Mouse (Mus musculus) activated CD4-positive, CD25-positive, alpha-beta regulatory T cell, adult 4 months (primary cell): ENCODE results near the gene Senp8. TPM values are rescaled to one million over a fixed set of nuclear protein-coding genes. Genes with fewer than 3 reads are reported as not detected.

Experiments used
- ATAC-seq: one replicate; pipeline ENCODE4 v1.8.0; 2017
- polyA plus RNA-seq, 2 experiments: library from polyadenylated mRNA; unstranded; fragments of 100-300 nt; shearing (Covaris generic); gene quantifications; one replicate each; pipeline ENCODE4 v1.2.1; 2017

Gene Senp8
- polyA plus RNA-seq, 2 experiments from 2014 or later: 5.0 to 5.4 TPM

- ATAC-seq: no peak
These were observed 34.1 kb downstream of the Senp8 start for GRCm38 (mm10) chr9:59716275-59716898.

- no peak for ATAC-seq
These were observed 41.3 kb downstream of the Senp8 start for GRCm38 (mm10) chr9:59709225-59709624.

- no peak for ATAC-seq
These were observed 43.4 kb downstream of the Senp8 start for GRCm38 (mm10) chr9:59706850-59707825.

GRCm38 (mm10) chr9:59703099-59703498, 47.4 kb downstream of the Senp8 start:
- ATAC-seq: no peak

- no peak for ATAC-seq
These were observed 49.4 kb downstream of the Senp8 start for GRCm38 (mm10) chr9:59701094-59701493.

GRCm38 (mm10) chr9:59696381-59696780, 54.1 kb downstream of the Senp8 start:
- ATAC-seq: no peak

GRCm38 (mm10) chr9:59695451-59695813, 55.1 kb downstream of the Senp8 start:
- ATAC-seq: no peak

GRCm38 (mm10) chr9:59694571-59695450, 55.7 kb downstream of the Senp8 start:
- ATAC-seq: no peak

GRCm38 (mm10) chr9:59692145-59692544, 58.4 kb downstream of the Senp8 start:
- no peak for ATAC-seq

- ATAC-seq: no peak
These were observed 58.8 kb downstream of the Senp8 start for GRCm38 (mm10) chr9:59691635-59692094.

- ATAC-seq: no peak
These were observed 63.0 kb downstream of the Senp8 start for GRCm38 (mm10) chr9:59687416-59688046.

Other genes starting within 250 kb of the Senp8 start
- 10 to 100 TPM; 25.8 to 32.0 TPM for gene Hexa, start 211.2 kb downstream of the Senp8 start, polyA plus RNA-seq
- gene Tmem202, start 210.9 kb downstream of the Senp8 start, polyA plus RNA-seq: not detected
- not detected for gene Celf6, start 172.8 kb downstream of the Senp8 start, polyA plus RNA-seq
- gene Parp6, start 133.4 kb downstream of the Senp8 start, polyA plus RNA-seq: 10 to 100 TPM; 28.2 to 31.0 TPM
- 100 to 1,000 TPM; 694 to 839 TPM for gene Pkm, start 94.3 kb downstream of the Senp8 start, polyA plus RNA-seq
- gene Gramd2, start 70.6 kb downstream of the Senp8 start, polyA plus RNA-seq: not detected
- 10 to 100 TPM; 31.8 to 42.8 TPM for gene Myo9a, start 186 bp upstream of the Senp8 start, polyA plus RNA-seq
- gene Nr2e3, start 209.9 kb upstream of the Senp8 start, polyA plus RNA-seq: not detected